Mouse (Mus musculus) midbrain, embryonic 16.5 days (tissue): ENCODE results near the gene Chst15. TPM values are rescaled to one million over a fixed set of nuclear protein-coding genes. Genes with fewer than 3 reads are reported as not detected.

Experiments used
- ATAC-seq: fragments of 200-750 bp; cut with Nextera tagmentation; 2 replicates; pipeline ENCODE4 v1.8.0; 2017; ENCODE audit warnings: moderate TSS enrichment
- H3K27ac ChIP-seq: fragments of 300-500 bp; sonication (generic); 2 replicates; pipeline ENCODE4 v1.5.1; 2014; ENCODE audit warnings: mild to moderate bottlenecking, low read length, mixed read lengths
- H3K27me3 ChIP-seq: fragments of 300-500 bp; sonication (generic); 2 replicates; pipeline ENCODE4 v1.6.1; 2014; ENCODE audit warnings: low read depth, low read length, mixed read lengths; ENCODE audit not compliant: control insufficient read depth, insufficient read depth
- H3K36me3 ChIP-seq: fragments of 300-500 bp; sonication (generic); 2 replicates; pipeline ENCODE4 v1.6.1; 2014; ENCODE audit warnings: mild to moderate bottlenecking, low read length, moderate library complexity, mixed read lengths; ENCODE audit not compliant: control insufficient read depth, insufficient read depth
- H3K4me1 ChIP-seq: fragments of 300-500 bp; sonication (generic); 2 replicates; pipeline ENCODE4 v1.6.1; 2014; ENCODE audit warnings: mild to moderate bottlenecking, low read length, mixed read lengths; ENCODE audit not compliant: control insufficient read depth, insufficient read depth
- H3K4me2 ChIP-seq: fragments of 300-500 bp; sonication (generic); 2 replicates; pipeline ENCODE4 v1.6.1; 2014; ENCODE audit warnings: mild to moderate bottlenecking, low read length, mixed read lengths
- H3K4me3 ChIP-seq: fragments of 300-500 bp; sonication (generic); 2 replicates; pipeline ENCODE4 v1.5.1; 2014; ENCODE audit warnings: low read depth, mild to moderate bottlenecking, low read length, moderate library complexity, mixed read lengths
- H3K9ac ChIP-seq: fragments of 300-500 bp; sonication (generic); 2 replicates; pipeline ENCODE4 v1.6.1; 2014; ENCODE audit warnings: low read depth, low read length, mixed read lengths
- H3K9me3 ChIP-seq: fragments of 300-500 bp; sonication (generic); replicated peaks from 2 replicates; pipeline ENCODE4 v1.6.1; 2014; ENCODE audit warnings: mild to moderate bottlenecking, low read length, mixed read lengths; ENCODE audit not compliant: control insufficient read depth, poor library complexity, severe bottlenecking
- WGBS: fragments of 180-500 bp; shearing (Covaris S2); extraction: QIAGEN DNeasy Blood & Tissue Kit; methylation state at CpG from one replicate; pipeline ENCODE4 v1.1.7; 2014; 5-methylcytosine and 5-hydroxymethylcytosine counted together
- polyA plus RNA-seq: library from polyadenylated mRNA; unstranded; fragments of >200 nt; fragmentation: Nextera tagmentation; extraction: Ambion mirVana; gene quantifications from 2 replicates; pipeline ENCODE4 v1.2.1, GENCODE M21; 2015

Chst15 gene
- polyA plus RNA-seq, 1 experiment from 2014 or later, result 12.6 TPM

DNA sequence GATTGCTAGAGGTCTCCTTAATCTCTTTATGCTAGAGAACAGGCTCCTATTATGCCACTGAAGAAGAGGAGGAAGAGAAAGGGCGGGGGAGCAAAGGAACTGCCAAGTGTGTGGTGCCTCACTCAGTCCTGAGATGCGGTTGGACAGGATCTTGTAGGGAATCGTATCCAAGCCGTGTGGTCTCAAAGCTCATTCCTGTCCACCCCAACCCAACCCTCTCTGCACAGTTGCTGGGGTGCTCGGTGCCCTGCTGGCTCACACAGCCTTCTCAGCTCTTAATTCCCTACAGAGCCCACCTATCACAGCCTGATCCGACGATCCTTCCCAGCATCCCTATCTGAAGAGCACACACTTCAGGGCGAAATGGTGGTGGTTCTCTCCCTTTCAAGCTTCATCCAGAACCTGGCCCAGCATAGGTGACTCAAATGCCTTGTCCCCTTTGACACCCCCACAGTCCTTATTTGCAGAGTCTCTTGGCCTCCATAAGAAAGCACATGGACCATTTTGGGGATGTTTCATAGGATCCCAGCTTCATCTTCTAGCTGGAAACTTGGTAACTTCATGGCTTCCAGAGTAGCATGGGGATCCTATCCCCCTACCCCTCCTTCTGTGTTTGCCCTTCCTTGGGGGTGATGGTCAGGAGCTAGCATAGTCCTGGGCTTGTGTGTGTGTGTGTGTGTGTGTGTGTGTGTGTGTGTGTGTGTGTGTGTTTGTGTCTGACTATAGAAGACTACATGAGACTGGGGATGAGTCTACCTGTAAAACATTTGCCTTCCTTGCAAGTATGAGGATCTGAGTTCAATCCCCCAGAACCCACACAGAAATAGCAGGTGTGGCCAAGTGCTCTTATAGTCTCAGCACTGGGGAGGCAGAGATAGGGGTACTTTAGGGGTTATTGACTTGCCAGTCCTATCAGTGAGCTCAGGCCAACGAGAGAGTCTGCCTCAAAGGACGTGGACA lies 40.1 kb upstream of the Chst15 start:
- H3K9me3 ChIP-seq, result no peaks in the 10 kb centered on the region
- 29% methylated on average over 10 of the region's 10 CpGs for WGBS
- H3K4me3 ChIP-seq, result no peak overlapping the region
- no peak for ATAC-seq
- no peak overlapping the region for H3K27ac ChIP-seq
- no peaks in the 10 kb centered on the region for H3K36me3 ChIP-seq
- H3K9ac ChIP-seq, result no peak overlapping the region
- no peaks in the 10 kb centered on the region for H3K27me3 ChIP-seq
- H3K4me2 ChIP-seq, result no peak overlapping the region
- H3K4me1 ChIP-seq, result peaks cover 4% of the 10 kb centered on the region; the same call in 1 of the 2 replicates

DNA sequence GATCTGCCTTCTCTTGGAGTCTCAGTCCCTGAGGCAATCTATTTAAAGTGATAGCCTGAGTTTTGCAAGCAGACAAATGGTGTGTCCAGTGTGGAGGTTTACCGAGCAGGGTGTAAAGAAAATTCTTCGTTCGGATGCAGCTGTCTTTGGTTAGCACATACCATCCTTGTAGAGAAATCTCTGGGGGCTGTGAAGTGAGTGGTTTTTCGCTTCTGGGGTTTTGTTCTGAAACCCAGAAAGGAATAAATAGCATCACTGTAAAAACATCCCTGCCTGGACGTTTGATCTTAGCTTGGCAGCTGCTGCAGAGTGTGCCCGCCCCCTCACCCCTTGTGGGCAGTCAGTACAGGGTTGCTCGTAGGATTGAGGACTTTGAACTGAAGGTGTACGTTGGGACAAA lies 39.2 kb upstream of the Chst15 start:
- H3K27me3 ChIP-seq, result no peaks in the 10 kb centered on the region
- no peak for ATAC-seq

DNA sequence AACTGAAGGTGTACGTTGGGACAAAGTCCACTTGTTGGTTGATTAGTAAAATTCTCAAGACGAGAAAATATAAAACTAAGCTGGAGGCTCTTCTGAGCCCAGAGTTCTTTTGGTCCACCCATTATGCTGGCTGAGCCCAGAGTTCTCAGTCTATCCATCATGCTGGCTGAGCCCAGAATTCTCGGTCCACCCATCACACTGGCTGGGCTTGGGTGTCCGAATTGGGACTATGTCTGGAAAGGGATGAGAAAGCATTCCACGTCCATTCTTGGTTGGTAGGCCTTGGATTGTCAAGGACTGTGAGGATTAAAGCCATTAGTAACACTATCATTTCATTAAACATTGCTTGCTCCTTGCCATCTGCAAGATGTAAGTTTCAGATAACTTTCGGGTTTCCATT lies 38.7 kb upstream of the Chst15 start:
- H3K27me3 ChIP-seq, result no peaks in the 10 kb centered on the region
- no peak overlapping the region for H3K27ac ChIP-seq
- no peaks in the 10 kb centered on the region for H3K9me3 ChIP-seq
- H3K4me3 ChIP-seq, result no peak overlapping the region
- WGBS, result 77% methylated on average over 6 of the region's 6 CpGs
- H3K9ac ChIP-seq, result no peak overlapping the region
- no peak for ATAC-seq
- no peaks in the 10 kb centered on the region for H3K36me3 ChIP-seq
- peaks cover 4% of the 10 kb centered on the region; the same call in 1 of the 2 replicates for H3K4me1 ChIP-seq
- H3K4me2 ChIP-seq, result no peak overlapping the region

More for the DNA sequence above, 39.2 kb upstream of the Chst15 start:
- WGBS, result 15% methylated on average over 8 of the region's 8 CpGs
- H3K4me3 ChIP-seq, result no peak overlapping the region
- peaks cover 4% of the 10 kb centered on the region; the same call in 1 of the 2 replicates for H3K4me1 ChIP-seq
- H3K9ac ChIP-seq, result no peak overlapping the region
- no peaks in the 10 kb centered on the region for H3K36me3 ChIP-seq
- no peak overlapping the region for H3K27ac ChIP-seq
- no peaks in the 10 kb centered on the region for H3K9me3 ChIP-seq
- no peak overlapping the region for H3K4me2 ChIP-seq

DNA sequence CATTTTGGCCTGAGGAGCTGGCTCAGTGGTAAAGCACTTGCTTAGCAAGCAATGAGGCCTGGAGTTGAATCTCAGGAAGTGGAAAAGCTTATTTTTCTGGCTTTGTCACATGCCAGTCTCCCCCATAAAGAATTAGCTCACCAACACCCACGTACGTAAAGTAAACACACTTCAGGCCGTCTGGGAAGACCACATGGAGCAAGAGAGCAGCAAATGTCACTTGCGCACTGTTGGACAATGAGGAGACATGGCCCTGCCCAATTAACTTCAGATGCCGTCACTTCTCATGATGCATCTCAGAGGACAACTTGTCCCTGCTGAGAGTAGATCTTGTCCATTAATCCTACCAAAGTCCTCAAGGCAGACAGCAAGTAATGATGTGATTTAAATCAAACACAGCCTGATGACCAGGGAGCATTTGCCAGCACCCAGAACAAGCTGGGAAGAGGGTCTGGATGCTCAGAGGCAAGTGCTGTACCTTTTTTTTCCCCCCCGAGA lies 32.1 kb upstream of the Chst15 start:
- Histone ChIP-seq H3K36me3 (no peaks in the 10 kb centered on the region), H3K4me3 (no peak overlapping the region), H3K27me3 (no peaks in the 10 kb centered on the region), H3K4me2 (no peak overlapping the region), H3K4me1 (no peaks in the 10 kb centered on the region), H3K9me3 (no peaks in the 10 kb centered on the region), H3K9ac (no peak overlapping the region), H3K27ac (no peak overlapping the region)
- WGBS, result 74% methylated on average over 6 of the region's 6 CpGs
- no peak for ATAC-seq

DNA sequence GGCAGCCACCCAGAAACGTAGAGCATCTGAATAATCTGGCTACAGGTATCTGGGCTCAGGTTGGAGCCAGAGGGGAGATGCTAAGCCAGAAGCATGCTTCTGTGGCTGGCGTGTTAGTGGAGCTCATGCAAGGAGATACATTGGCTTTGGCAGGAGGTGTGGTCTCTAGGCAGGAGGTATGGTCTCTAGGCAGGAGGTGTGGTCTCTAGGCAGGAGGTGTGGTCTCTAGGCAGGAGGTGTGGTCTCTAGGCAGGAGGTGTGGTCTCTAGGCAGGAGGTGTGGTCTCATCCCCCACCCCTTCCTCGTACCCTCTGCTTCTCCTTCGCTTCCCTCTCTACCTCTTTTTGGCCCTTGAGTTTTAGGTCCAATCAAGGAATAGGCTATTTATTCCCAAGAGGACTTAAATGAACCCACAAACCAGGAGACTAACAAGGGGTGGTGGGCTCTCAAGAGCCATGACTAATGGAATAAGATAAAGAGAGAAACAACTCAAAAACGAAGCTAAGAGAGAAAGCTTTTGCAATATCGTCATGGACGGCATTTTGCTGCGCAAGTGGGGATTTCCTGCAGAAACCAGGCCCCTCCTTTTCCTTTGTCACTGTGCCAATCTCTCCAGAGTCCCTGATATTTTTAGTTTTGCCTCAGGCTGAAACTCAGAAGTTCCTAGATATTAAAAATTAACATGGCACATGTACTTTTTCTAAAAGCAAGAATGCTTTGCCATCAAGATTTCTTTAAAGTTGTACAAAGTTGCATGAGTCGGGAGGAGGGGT lies 30.4 kb upstream of the Chst15 start:
- no peak overlapping the region for H3K4me2 ChIP-seq
- no peak overlapping the region for H3K27ac ChIP-seq
- no peak for ATAC-seq
- no peaks in the 10 kb centered on the region for H3K4me1 ChIP-seq
- no peaks in the 10 kb centered on the region for H3K27me3 ChIP-seq
- 83% methylated on average over 9 of the region's 9 CpGs for WGBS
- H3K36me3 ChIP-seq, result no peaks in the 10 kb centered on the region
- H3K9me3 ChIP-seq, result no peaks in the 10 kb centered on the region
- no peak overlapping the region for H3K9ac ChIP-seq
- no peak overlapping the region for H3K4me3 ChIP-seq

DNA sequence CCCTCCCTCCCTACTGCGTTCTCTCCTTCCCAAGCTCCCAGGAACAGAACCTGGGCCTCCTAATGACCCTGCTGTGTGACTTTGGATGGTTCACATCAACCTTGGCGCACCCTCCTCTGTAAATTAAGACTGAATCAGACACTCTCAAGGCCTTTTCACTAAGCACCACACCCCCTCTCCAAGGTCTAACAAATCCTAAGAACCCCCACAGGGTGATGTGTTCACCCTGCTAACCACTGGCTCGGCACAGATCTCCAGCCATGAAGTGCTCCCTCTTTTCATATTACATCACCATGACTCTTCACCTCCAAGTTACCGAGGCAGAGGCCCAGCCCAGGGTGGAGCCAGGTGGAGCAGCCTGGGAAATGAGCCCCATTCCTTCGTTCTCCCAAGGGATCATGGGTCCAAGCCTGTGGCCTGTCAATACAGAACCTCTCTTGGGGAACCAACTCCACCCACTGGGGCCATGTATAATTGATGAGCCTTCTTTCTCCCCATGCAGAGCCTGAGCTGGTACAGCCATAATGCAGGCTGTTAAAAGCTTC lies 28.6 kb upstream of the Chst15 start:
- H3K4me1 ChIP-seq, result no peaks in the 10 kb centered on the region
- no peak for ATAC-seq
- no peak overlapping the region for H3K4me3 ChIP-seq
- no peak overlapping the region for H3K4me2 ChIP-seq
- no peaks in the 10 kb centered on the region for H3K36me3 ChIP-seq
- no peak overlapping the region for H3K27ac ChIP-seq
- no peaks in the 10 kb centered on the region for H3K9me3 ChIP-seq
- H3K9ac ChIP-seq, result no peak overlapping the region
- no peaks in the 10 kb centered on the region for H3K27me3 ChIP-seq
- 66% methylated on average over 5 of the region's 5 CpGs for WGBS

DNA sequence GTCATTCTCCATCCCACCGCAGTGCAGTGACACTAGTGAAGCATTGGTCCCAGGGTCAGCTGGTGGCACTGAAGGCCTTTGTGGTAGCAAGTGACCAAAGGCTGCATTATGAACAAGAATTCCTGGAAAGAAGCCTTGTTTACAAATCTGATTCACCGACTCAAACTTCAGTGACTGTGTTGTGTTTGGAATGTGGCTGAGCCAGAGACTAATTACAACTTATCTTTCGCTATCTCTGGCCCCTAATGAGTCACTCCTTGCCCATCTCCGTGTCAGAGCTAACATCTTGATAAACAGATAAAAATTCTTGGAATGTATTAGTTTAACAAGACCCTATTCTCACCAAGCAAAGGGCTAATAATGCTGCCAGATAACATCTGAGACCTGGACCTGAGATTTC lies 27.6 kb upstream of the Chst15 start:
- Histone ChIP-seq H3K27me3 (no peaks in the 10 kb centered on the region), H3K4me3 (no peak overlapping the region), H3K4me2 (no peak overlapping the region), H3K36me3 (no peaks in the 10 kb centered on the region), H3K9ac (no peak overlapping the region), H3K4me1 (no peaks in the 10 kb centered on the region), H3K9me3 (no peaks in the 10 kb centered on the region), H3K27ac (no peak overlapping the region)
- WGBS, result 79% methylated on average over 4 of the region's 4 CpGs
- no peak for ATAC-seq

DNA sequence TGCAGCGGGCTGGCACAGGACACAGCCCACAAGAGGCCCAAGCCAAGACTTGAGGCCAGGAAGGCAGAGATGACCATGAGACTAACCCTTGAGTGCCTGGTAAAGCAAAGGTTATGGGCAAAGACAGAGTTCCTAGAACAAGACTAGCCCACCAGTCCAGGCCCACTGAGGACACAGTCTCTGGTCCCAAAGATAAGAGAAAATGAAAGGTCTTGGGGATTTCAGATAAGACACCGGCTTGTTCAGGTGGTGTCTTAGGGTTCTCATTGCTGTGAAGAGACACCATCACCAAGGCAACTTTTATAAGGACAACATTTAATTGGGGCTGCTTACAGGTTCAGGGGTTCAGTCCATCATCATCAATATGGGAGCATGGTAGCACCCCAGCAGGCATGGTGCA lies 26.9 kb upstream of the Chst15 start:
- no peaks in the 10 kb centered on the region for H3K9me3 ChIP-seq
- H3K4me2 ChIP-seq, result no peak overlapping the region
- H3K27ac ChIP-seq, result no peak overlapping the region
- no peaks in the 10 kb centered on the region for H3K36me3 ChIP-seq
- WGBS, result 93% methylated on average over 2 of the region's 2 CpGs
- H3K4me3 ChIP-seq, result no peak overlapping the region
- no peak for ATAC-seq
- no peaks in the 10 kb centered on the region for H3K27me3 ChIP-seq
- no peak overlapping the region for H3K9ac ChIP-seq
- no peaks in the 10 kb centered on the region for H3K4me1 ChIP-seq
